Mouse (Mus musculus) cortical plate, adult 2 months (tissue): ENCODE data around the gene Cmip.

ENCODE experiments used
- CTCF ChIP-seq: fragments of 200-500 bp; IDR thresholded peaks from 2 replicates; pipeline ENCODE4 v1.5.1; 2011; ENCODE audit warnings: mild to moderate bottlenecking, control low read depth, low read length; ENCODE audit not compliant: insufficient read depth; ENCODE audit errors: extremely low read depth
- POLR2A ChIP-seq: fragments of 200-500 bp; IDR thresholded peaks from 2 replicates; pipeline ENCODE4 v1.6.1; 2011; ENCODE audit warnings: mild to moderate bottlenecking, low read length, control low read depth; ENCODE audit not compliant: insufficient read depth; ENCODE audit errors: extremely low read depth

GRCm38 (mm10) chr8:117484731-117485130 is 227.9 kb downstream of the Cmip start:
- TF ChIP-seq CTCF (no peak), POLR2A (no peak)
